Mouse (Mus musculus) intestine, embryonic 14.5 days (tissue): ENCODE data around the gene Tmem150b. TPM values are rescaled to one million over a fixed set of nuclear protein-coding genes. Genes with fewer than 3 reads are reported as not detected.

Experiments
- ATAC-seq: fragments of 200-750 bp; cut with Nextera tagmentation; replicated peaks from 2 replicates; pipeline ENCODE4 v1.8.0; 2017; ENCODE audit warnings: low read depth, moderate number of reproducible peaks, moderate TSS enrichment, moderate library complexity; ENCODE audit not compliant: low FRiP score, low TSS enrichment
- DNase-seq: peaks from one replicate; pipeline ENCODE4 v3.0.0-alpha.2; 2018; ENCODE audit warnings: low spot score
- H3K27ac ChIP-seq: fragments of 300-500 bp; sonication (generic); 2 replicates; pipeline ENCODE4 v1.5.1; 2014; ENCODE audit warnings: low read depth, mild to moderate bottlenecking, control low read depth
- H3K27me3 ChIP-seq: fragments of 300-500 bp; sonication (generic); replicated peaks from 2 replicates; pipeline ENCODE4 v1.6.1; 2014; ENCODE audit warnings: low read length, control low read depth; ENCODE audit not compliant: control insufficient read depth, insufficient read depth
- H3K36me3 ChIP-seq: fragments of 300-500 bp; sonication (generic); 2 replicates; pipeline ENCODE4 v1.6.1; 2014; ENCODE audit warnings: low read length, control low read depth; ENCODE audit not compliant: control insufficient read depth, insufficient read depth
- H3K4me1 ChIP-seq: fragments of 300-500 bp; sonication (generic); replicated peaks from 2 replicates; pipeline ENCODE4 v1.6.1; 2014; ENCODE audit warnings: low read length, control low read depth, mixed read lengths; ENCODE audit not compliant: control insufficient read depth, insufficient read depth
- H3K4me2 ChIP-seq: fragments of 300-500 bp; sonication (generic); 2 replicates; pipeline ENCODE4 v1.6.1; 2014; ENCODE audit warnings: low read length
- H3K4me3 ChIP-seq: fragments of 300-500 bp; sonication (generic); 2 replicates; pipeline ENCODE4 v1.5.1; 2014; ENCODE audit warnings: low read depth, low read length, control low read depth, mixed read lengths
- H3K9ac ChIP-seq: fragments of 300-500 bp; sonication (generic); 2 replicates; pipeline ENCODE4 v1.6.1; 2014; ENCODE audit warnings: mild to moderate bottlenecking, low read length
- H3K9me3 ChIP-seq: fragments of 300-500 bp; sonication (generic); 2 replicates; pipeline ENCODE4 v1.6.1; 2016; ENCODE audit warnings: low read length, control low read depth; ENCODE audit not compliant: control insufficient read depth
- WGBS: fragments of 180-500 bp; shearing (Covaris S2); extraction: QIAGEN DNeasy Blood & Tissue Kit; methylation state at CpG from one replicate; pipeline ENCODE4 v1.1.7; 2014; 5-methylcytosine and 5-hydroxymethylcytosine counted together
- polyA plus RNA-seq: library from polyadenylated mRNA; unstranded; fragments of >200 nt; fragmentation: Nextera tagmentation; extraction: Ambion mirVana; gene quantifications from 2 replicates; pipeline ENCODE4 v1.2.1, GENCODE M21; 2014

Gene Tmem150b
- polyA plus RNA-seq, 1 experiment from 2014 or later, result 0.66 TPM

DNA sequence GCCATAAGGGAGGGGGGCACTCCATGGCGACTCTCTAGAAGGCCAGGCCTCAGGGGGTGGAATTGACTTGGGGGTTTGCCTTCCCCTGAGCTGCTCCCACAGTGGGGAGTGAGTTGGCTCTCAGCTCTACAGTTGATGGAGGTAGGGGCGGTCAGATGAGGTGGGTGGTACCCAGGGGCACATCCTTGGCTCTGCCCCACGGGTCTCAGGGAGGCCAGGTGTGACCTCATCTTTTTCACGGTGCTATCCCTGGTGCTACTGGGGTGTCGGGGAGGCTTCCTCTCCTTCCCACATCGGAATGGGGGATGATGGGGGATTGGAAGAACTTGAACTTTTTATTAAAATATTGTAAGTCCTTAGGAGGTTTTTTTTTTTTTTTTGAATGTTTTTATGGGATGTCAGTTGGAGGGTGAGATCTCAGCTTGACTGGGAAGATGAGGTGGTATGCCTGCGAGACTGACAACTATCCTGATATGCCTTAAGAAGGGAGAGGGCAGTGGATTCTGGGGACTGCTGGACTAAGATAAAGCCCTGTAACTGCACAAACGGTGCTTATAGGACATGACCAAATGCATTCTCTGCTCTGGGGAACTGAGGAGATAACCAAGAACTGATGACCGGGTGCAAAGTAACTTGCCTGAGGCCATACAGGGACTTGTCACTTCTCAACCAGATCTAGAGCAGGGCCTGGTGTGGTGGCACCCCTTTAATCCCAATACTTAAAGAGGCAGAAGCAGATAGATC, 22.3 kb upstream of the Tmem150b start:
- H3K9me3 ChIP-seq, result no peaks in the 10 kb centered on the region
- 72% methylated on average over 9 of the region's 9 CpGs for WGBS
- peaks cover 38% of the 10 kb centered on the region for H3K36me3 ChIP-seq
- no peaks in the 10 kb centered on the region for H3K27me3 ChIP-seq
- no peak overlapping the region for H3K9ac ChIP-seq
- H3K4me3 ChIP-seq, result no peak overlapping the region
- peaks cover 18% of the 10 kb centered on the region; the same call in 1 of the 2 replicates for H3K4me1 ChIP-seq
- H3K27ac ChIP-seq, result no peak overlapping the region
- H3K4me2 ChIP-seq, result no peak overlapping the region
- DNase-seq (no peak), ATAC-seq (no peak)

DNA sequence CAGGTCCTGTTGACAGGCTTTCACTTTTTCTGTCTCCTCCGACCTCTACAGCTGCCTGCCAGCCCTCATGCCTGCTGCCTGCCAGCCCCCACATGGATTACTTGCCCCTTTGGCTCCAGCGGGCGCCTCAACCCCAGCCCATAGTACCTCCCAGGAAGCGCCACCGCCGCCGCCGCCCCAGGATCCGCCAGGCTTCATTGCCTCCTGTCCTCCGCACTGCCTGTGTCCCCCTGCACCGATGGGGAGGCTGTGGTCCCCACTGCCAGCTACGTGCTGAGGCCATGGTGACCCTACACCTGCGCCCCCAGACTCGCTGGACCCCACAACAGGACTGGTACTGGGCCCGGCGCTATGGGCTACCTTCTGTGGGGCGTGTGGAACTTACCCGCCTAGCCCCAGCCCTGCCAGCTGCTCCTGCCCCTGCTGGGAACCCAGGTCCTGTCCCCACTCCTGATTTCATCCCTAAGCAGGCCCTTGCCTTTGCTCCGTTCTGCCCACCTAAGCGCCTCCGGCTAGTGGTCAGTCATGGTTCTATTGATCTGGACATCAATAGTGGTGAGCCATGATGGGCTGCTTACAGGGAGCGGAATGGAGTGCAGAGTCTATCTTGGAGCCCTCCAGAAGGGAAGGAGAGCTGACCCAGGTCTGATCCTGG, 21.4 kb upstream of the Tmem150b start:
- Histone ChIP-seq H3K36me3 (peaks cover 42% of the 10 kb centered on the region), H3K4me1 (peaks cover 17% of the 10 kb centered on the region), H3K27me3 (no peaks in the 10 kb centered on the region), H3K4me3 (no peak overlapping the region), H3K9ac (no peak overlapping the region), H3K4me2 (no peak overlapping the region), H3K27ac (no peak overlapping the region), H3K9me3 (no peaks in the 10 kb centered on the region)
- no peak for ATAC-seq
- 87% methylated on average over 22 of the region's 22 CpGs for WGBS
- DNase-seq, result no peak

DNA sequence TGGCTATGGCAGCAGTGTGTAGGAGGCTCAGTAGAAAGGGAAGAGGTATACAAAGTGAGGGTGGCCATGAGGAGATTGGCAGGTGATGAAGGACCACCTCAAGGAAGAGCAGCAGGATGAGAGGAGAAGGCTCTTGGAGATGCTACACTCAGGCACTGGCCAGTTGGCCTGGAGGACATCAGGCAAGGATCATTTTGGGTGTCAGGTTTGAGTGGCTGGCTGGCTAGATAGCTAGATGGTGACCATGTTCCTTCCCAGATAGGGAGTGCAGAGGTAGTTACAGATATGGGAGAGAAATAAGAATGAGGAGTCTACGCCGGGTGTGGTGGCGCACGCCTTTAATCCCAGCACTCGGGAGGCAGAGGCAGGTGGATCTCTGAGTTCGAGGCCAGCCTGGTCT, 19.8 kb upstream of the Tmem150b start:
- ATAC-seq (no peak), DNase-seq (no peak)
- Histone ChIP-seq H3K4me2 (no peak overlapping the region), H3K9me3 (no peaks in the 10 kb centered on the region), H3K4me3 (no peak overlapping the region), H3K27ac (no peak overlapping the region), H3K9ac (no peak overlapping the region), H3K27me3 (no peaks in the 10 kb centered on the region), H3K4me1 (peaks cover 20% of the 10 kb centered on the region), H3K36me3 (peaks cover 42% of the 10 kb centered on the region)
- 93% methylated on average over 5 of the region's 6 CpGs for WGBS

DNA sequence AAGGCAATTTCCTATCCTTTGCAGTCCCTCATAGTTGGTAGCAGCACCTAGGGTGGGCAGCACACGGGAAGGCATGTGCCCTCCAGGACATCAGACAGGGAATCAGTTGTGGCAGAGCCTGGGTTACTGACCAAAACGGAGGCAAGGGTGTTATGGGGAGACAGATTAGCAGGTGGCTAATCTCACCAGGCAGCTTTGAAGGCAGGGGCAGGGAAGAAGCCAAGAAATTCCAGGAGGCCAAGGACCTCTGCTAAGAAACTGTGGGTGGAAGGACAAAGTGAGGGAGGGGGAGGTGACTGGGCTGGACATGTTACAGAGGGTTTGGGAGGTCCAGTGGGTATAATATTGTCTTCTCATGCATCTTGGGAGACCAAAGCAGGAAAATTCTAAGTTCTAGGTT, 18.3 kb upstream of the Tmem150b start:
- peaks cover 42% of the 10 kb centered on the region for H3K36me3 ChIP-seq

DNA sequence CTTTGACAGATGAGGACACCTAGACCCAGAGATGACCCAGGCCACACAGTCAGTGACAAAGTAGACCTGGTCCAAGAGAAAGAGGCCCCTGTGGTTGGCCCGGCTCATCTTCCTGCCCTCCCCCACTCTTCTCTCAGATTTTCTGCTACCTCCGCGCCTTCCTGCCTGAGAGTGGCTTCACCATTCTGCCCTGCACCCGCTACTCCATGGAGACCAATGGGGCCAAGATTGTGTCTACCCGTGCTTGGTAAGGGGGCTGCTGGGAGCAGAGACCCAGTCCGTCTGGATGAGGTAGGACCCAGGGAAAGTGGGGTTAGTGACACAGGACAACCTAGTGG, 17.4 kb upstream of the Tmem150b start:
- Histone ChIP-seq H3K4me1 (peaks cover 25% of the 10 kb centered on the region), H3K4me3 (no peak overlapping the region), H3K9me3 (no peaks in the 10 kb centered on the region), H3K9ac (no peak overlapping the region), H3K27ac (no peak overlapping the region), H3K27me3 (no peaks in the 10 kb centered on the region), H3K36me3 (peaks cover 42% of the 10 kb centered on the region), H3K4me2 (no peak overlapping the region)
- no peak for DNase-seq
- WGBS, result 81% methylated on average over 6 of the region's 6 CpGs
- no peak for ATAC-seq

More for the DNA sequence above, 18.3 kb upstream of the Tmem150b start:
- ATAC-seq, result no peak
- 67% methylated on average over 2 of the region's 2 CpGs for WGBS
- no peak for DNase-seq
- no peak overlapping the region for H3K4me2 ChIP-seq
- H3K27me3 ChIP-seq, result no peaks in the 10 kb centered on the region
- no peak overlapping the region for H3K27ac ChIP-seq
- peaks cover 25% of the 10 kb centered on the region for H3K4me1 ChIP-seq
- H3K9ac ChIP-seq, result no peak overlapping the region
- H3K4me3 ChIP-seq, result no peak overlapping the region
- no peaks in the 10 kb centered on the region for H3K9me3 ChIP-seq

DNA sequence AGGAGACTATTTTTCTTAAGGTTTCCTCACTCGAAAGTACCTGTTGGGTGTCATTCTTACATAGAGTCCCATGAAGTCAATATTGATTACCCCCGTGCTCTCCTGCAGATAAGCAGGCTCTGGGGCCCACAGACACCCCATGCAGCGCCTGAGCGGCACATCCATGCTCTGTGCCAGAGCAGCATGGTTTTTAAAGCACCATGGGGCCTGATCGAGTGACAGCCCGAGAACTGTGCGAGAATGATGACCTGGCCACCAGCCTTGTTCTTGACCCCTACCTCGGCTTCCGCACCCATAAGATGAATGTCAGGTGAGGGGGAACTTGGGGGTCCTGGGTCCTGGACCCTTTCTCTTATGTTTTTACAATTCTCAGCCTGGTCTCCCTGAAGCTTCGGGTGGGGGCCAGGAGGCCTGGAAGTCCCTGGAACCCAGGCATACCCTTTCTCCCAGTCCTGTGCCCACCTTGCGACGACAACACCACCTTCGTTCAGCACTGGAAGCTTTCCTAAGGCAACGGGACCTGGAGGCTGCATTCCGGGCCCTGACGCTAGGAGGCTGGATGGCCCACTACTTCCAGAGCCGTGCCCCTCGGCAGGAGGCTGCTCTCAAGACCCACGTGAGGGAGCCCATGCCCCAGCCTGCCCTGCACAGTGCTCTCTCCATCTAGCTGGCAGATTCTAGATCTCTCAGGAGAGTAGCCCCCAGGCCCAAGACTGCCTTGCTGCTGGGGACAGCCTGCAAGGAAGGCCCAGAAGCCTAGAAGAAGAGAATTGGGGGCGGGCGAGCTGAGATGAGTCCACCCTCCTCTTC, 16.8 kb upstream of the Tmem150b start:
- H3K36me3 ChIP-seq, result peaks cover 40% of the 10 kb centered on the region
- ATAC-seq, result no peak
- peaks cover 25% of the 10 kb centered on the region for H3K4me1 ChIP-seq
- no peaks in the 10 kb centered on the region for H3K27me3 ChIP-seq
- no peak overlapping the region for H3K27ac ChIP-seq
- peak overlapping the region; percentile 80 for H3K4me2 ChIP-seq
- no peak for DNase-seq
- peak overlapping the region; percentile 77; the same call in 1 of the 2 replicates for H3K4me3 ChIP-seq
- peak overlapping the region; percentile 77 for H3K9ac ChIP-seq
- no peaks in the 10 kb centered on the region for H3K9me3 ChIP-seq
- 82% methylated on average over 21 of the region's 21 CpGs for WGBS

DNA sequence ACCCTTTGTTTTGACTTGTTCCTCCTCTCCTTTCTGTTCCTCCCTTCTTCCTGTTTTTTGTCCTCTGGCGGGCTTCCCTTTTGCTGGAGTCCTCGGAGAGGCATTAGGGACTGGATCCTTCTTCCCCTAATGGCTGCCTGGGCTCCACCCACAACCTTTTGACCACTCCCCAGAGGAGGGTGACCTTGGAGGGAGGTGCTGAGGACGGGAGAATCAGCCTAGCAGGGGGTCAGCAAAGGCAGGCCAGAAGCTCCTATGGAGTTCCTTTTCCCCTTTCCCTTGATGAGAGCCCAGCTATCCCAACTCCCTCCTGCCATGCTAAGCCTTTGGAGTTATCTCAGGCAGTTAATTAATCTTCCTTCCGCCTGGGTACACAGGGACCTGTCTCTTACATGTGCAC, 16.1 kb upstream of the Tmem150b start:
- H3K4me1 ChIP-seq, result peaks cover 25% of the 10 kb centered on the region
- no peaks in the 10 kb centered on the region for H3K9me3 ChIP-seq
- peak; percentile 69 for DNase-seq
- H3K27ac ChIP-seq, result peak overlapping the region; percentile 86
- 4% methylated on average over 4 of the region's 4 CpGs for WGBS
- H3K4me3 ChIP-seq, result peak overlapping the region; percentile 77
- H3K4me2 ChIP-seq, result peak overlapping the region; percentile 80
- no peak for ATAC-seq
- peak overlapping the region; percentile 77 for H3K9ac ChIP-seq
- no peaks in the 10 kb centered on the region for H3K27me3 ChIP-seq
- peaks cover 32% of the 10 kb centered on the region for H3K36me3 ChIP-seq

DNA sequence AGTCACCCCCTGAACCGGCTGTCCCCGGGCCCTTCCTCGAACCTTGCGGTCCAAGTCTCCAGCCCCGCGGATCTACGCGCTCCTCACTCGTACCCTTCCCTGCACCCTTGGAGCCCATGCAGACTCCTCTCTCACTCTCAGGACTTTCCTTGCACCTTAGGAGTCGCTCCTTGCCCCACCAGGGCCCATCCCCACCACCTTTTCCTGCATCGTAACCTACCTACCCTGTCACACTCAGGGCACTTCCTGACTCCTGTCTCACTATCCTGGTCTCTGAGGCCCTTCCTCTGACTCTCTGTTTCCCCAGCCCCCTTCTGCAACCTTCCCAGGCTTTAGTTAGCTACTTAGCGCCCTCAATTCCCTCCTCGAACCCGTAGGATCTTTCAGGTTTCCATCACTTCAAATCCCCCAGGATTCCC, 15.3 kb upstream of the Tmem150b start:
- Histone ChIP-seq H3K4me1 (peaks cover 25% of the 10 kb centered on the region), H3K4me3 (peak overlapping the region; percentile 77), H3K27me3 (no peaks in the 10 kb centered on the region), H3K36me3 (peaks cover 25% of the 10 kb centered on the region; the same call in 1 of the 2 replicates), H3K9ac (peak overlapping the region; percentile 77), H3K9me3 (no peaks in the 10 kb centered on the region), H3K27ac (peak overlapping the region; percentile 86), H3K4me2 (peak overlapping the region; percentile 80)
- ATAC-seq (peak; percentile 36), DNase-seq (peak; percentile 75)
- WGBS, result 1% methylated on average over 13 of the region's 14 CpGs
